Mouse (Mus musculus) bone marrow, adult 2 months (tissue): Measurements from ENCODE around the gene Clstn1. TPM values are rescaled to one million over a fixed set of nuclear protein-coding genes. Genes with fewer than 3 reads are reported as not detected.

Experiments
- H3K27ac ChIP-seq: fragments of 200-500 bp; 2 replicates; pipeline ENCODE4 v1.5.1; 2012; ENCODE audit warnings: low read depth, mild to moderate bottlenecking, control low read depth, inconsistent platforms, low read length; ENCODE audit not compliant: control insufficient read depth, poor library complexity, insufficient read depth
- H3K4me1 ChIP-seq: fragments of 200-500 bp; 2 replicates; pipeline ENCODE4 v1.6.1; 2011; ENCODE audit warnings: low read length; ENCODE audit not compliant: control insufficient read depth, insufficient read depth
- H3K4me3 ChIP-seq: fragments of 200-500 bp; replicated peaks from 2 replicates; pipeline ENCODE3; 2011; ENCODE audit warnings: mild to moderate bottlenecking, low read depth, low read length, control low read depth; ENCODE audit not compliant: control insufficient read depth
- CTCF ChIP-seq: fragments of 200-500 bp; IDR thresholded peaks from 2 replicates; pipeline ENCODE4 v1.5.1; 2011; ENCODE audit warnings: low read length, control low read depth; ENCODE audit not compliant: control insufficient read depth, insufficient read depth
- POLR2A ChIP-seq: fragments of 200-500 bp; IDR thresholded peaks from 2 replicates; pipeline ENCODE4 v1.6.1; 2011; ENCODE audit warnings: low read depth, mild to moderate bottlenecking, control low read depth, low read length, borderline replicate concordance; ENCODE audit not compliant: control insufficient read depth
- WGBS: fragments of 180-500 bp; shearing (Covaris S2); methylation state at CpG from one replicate; pipeline ENCODE4 v1.1.7; 2018; 5-methylcytosine and 5-hydroxymethylcytosine counted together
- polyA plus RNA-seq: library from polyadenylated mRNA; stranded (reverse); fragments of >200 nt; gene quantifications from 2 replicates; pipeline ENCODE4 v1.2.4, GENCODE M21; 2011; ENCODE audit warnings: low replicate concordance; ENCODE audit not compliant: missing spikeins, insufficient read depth, insufficient read length

Clstn1 gene
- polyA plus RNA-seq, 1 experiment = 6.3 TPM

GRCm38 (mm10) chr4:149571651-149572149 lies 14.6 kb upstream of the Clstn1 start:
- WGBS = 49% methylated on average over 8 of the region's 8 CpGs
- Histone ChIP-seq H3K4me3 (no peak overlapping the region), H3K4me1 (no peaks in the 10 kb centered on the region), H3K27ac (no peak overlapping the region)
- TF ChIP-seq CTCF (no peak), POLR2A (no peak)

- no peaks in the 10 kb centered on the region for H3K4me1 ChIP-seq
- H3K4me3 ChIP-seq = no peak overlapping the region
- 41% methylated on average over 9 of the region's 9 CpGs for WGBS
- H3K27ac ChIP-seq = no peak overlapping the region
- TF ChIP-seq CTCF = no peak
- no peak for TF ChIP-seq POLR2A
Measured at GRCm38 (mm10) chr4:149572446-149572845, 13.8 kb upstream of the Clstn1 start.

- Histone ChIP-seq H3K27ac (no peak overlapping the region), H3K4me1 (no peaks in the 10 kb centered on the region), H3K4me3 (no peak overlapping the region)
- 80% methylated on average over 8 of the region's 8 CpGs for WGBS
- no peak for TF ChIP-seq CTCF
- TF ChIP-seq POLR2A = no peak
Measured at GRCm38 (mm10) chr4:149572851-149573250, 13.4 kb upstream of the Clstn1 start.

DNA sequence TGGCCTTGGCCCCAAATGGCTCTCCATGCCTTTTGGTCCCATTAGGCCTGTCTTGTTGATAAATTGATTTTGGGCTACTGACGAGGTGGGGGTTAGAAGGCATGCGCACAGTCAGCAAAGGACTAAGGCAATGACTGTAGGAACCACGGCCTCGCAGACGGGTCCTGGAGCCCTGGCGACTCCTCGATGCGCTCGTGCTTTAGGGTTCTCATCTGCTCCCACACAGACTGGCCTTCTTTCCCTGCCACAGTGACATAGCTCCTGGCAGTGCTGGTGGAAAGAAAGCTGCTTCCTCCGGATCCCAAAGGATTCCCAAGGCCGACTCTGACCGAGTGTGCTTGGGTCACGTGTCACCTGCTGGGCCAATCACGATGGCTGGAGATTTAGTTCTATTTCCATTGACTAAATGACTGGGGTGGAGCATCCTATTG lies 11.9 kb upstream of the Clstn1 start:
- no peak overlapping the region for H3K27ac ChIP-seq
- TF ChIP-seq POLR2A (no peak), CTCF (no peak)

GRCm38 (mm10) chr4:149576061-149576460 lies 10.2 kb upstream of the Clstn1 start:
- 81% methylated on average over 9 of the region's 9 CpGs for WGBS
- H3K27ac ChIP-seq = no peak overlapping the region
- no peaks in the 10 kb centered on the region for H3K4me1 ChIP-seq
- TF ChIP-seq CTCF (no peak), POLR2A (no peak)
- H3K4me3 ChIP-seq = no peak overlapping the region

More for the DNA sequence above, 11.9 kb upstream of the Clstn1 start:
- WGBS = 80% methylated on average over 14 of the region's 14 CpGs
- no peaks in the 10 kb centered on the region for H3K4me1 ChIP-seq
- H3K4me3 ChIP-seq = no peak overlapping the region

- Histone ChIP-seq H3K27ac (no peak overlapping the region), H3K4me1 (no peaks in the 10 kb centered on the region), H3K4me3 (no peak overlapping the region)
- TF ChIP-seq POLR2A (no peak), CTCF (no peak)
- 66% methylated on average over 4 of the region's 4 CpGs for WGBS
Measured at GRCm38 (mm10) chr4:149576993-149577548, 9.2 kb upstream of the Clstn1 start.

- TF ChIP-seq CTCF (no peak), POLR2A (no peak)
- no peaks in the 10 kb centered on the region for H3K4me1 ChIP-seq
Measured at GRCm38 (mm10) chr4:149578085-149578681, 8.1 kb upstream of the Clstn1 start.

GRCm38 (mm10) chr4:149578831-149579230 lies 7.4 kb upstream of the Clstn1 start:
- Histone ChIP-seq H3K4me1 (no peaks in the 10 kb centered on the region), H3K4me3 (no peak overlapping the region), H3K27ac (no peak overlapping the region)
- 58% methylated on average over 7 of the region's 7 CpGs for WGBS
- TF ChIP-seq POLR2A (no peak), CTCF (no peak)

More at GRCm38 (mm10) chr4:149578085-149578681, 8.1 kb upstream of the Clstn1 start:
- 70% methylated on average over 13 of the region's 13 CpGs for WGBS
- no peak overlapping the region for H3K4me3 ChIP-seq
- H3K27ac ChIP-seq = no peak overlapping the region
